Mouse (Mus musculus): ENCODE data around the gene Ogn. TPM values are rescaled to one million over a fixed set of nuclear protein-coding genes. Genes with fewer than 3 reads are reported as not detected.
"Not testable (repeated sequence)": the region's sequence is repeated elsewhere in the genome, so short reads cannot be mapped to it uniquely, and the experiment has no call there.

Gene Ogn
- polyA plus RNA-seq, 1 experiment from 2014 or later: 4.1 TPM

- Histone ChIP-seq H3K9ac (ENCODE audit: low read depth, low read length) (no peak overlapping the region), H3K4me1 (ENCODE audit: control insufficient read depth, low read depth, low read length) (no peaks in the 10 kb centered on the region), H3K36me3 (ENCODE audit: control insufficient read depth, insufficient read depth) (no peaks in the 10 kb centered on the region), H3K4me3 (ENCODE audit: low read depth, low read length) (no peak overlapping the region), H3K4me2 (ENCODE audit: low read depth, low read length) (no peak overlapping the region), H3K9me3 (replicated peaks; ENCODE audit: control insufficient read depth, low read length) (no peaks in the 10 kb centered on the region), H3K27me3 (ENCODE audit: control insufficient read depth, insufficient read depth, low read depth, low read length) (no peaks in the 10 kb centered on the region), H3K27ac (ENCODE audit: low read length) (no peak overlapping the region)
- ATAC-seq (ENCODE audit: low read depth): no peak
- 84% methylated on average over 6 of the region's 6 CpGs for WGBS (ENCODE audit: insufficient replicate concordance)
Observed at GRCm38 (mm10) chr13:49586062-49586461, 21.8 kb upstream of the Ogn start.

GRCm38 (mm10) chr13:49602541-49602940, 5.3 kb upstream of the Ogn start:
- not testable (repeated sequence) for H3K27ac ChIP-seq (ENCODE audit: low read length); H3K9ac ChIP-seq (ENCODE audit: low read depth, low read length); H3K4me1 ChIP-seq (ENCODE audit: control insufficient read depth, low read depth, low read length); H3K36me3 ChIP-seq (ENCODE audit: control insufficient read depth, insufficient read depth); H3K9me3 ChIP-seq (replicated peaks; ENCODE audit: control insufficient read depth, low read length); ATAC-seq (ENCODE audit: low read depth); H3K4me2 ChIP-seq (ENCODE audit: low read depth, low read length); H3K27me3 ChIP-seq (ENCODE audit: control insufficient read depth, insufficient read depth, low read depth, low read length); H3K4me3 ChIP-seq (ENCODE audit: low read depth, low read length)
- whole genome bisulfite sequencing (ENCODE audit: insufficient replicate concordance): 91% methylated on average over 2 of the region's 2 CpGs

DNA sequence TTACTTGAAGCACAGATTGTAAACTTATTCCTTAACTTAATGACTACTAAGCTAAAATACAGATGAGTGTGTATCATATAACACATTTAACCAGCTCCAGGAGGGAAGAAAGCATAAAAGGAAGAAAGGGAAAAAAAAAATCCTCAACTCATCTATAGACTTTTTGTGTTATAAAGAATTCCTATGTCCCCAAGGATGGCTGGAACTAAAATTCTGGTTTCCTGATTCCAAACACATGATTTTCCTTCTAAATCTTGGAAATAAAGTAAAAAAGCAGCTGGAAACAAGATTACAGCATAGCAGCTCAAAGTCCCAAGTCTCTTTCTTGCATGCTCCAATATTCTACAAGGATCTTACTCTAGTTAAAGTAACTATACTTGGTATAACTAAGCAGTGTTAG, 4.2 kb upstream of the Ogn start:
- no peak overlapping the region for H3K4me3 ChIP-seq (ENCODE audit: low read depth, low read length)
- no peak overlapping the region for H3K4me2 ChIP-seq (ENCODE audit: low read depth, low read length)
- no peak overlapping the region for H3K27ac ChIP-seq (ENCODE audit: low read length)
- H3K36me3 ChIP-seq (ENCODE audit: control insufficient read depth, insufficient read depth): no peaks in the 10 kb centered on the region; the same call in 1 of the 2 replicates
- H3K9me3 ChIP-seq (replicated peaks; ENCODE audit: control insufficient read depth, low read length): no peaks in the 10 kb centered on the region
- H3K4me1 ChIP-seq (ENCODE audit: control insufficient read depth, low read depth, low read length): no peaks in the 10 kb centered on the region
- ATAC-seq (ENCODE audit: low read depth): no peak
- no peak overlapping the region for H3K9ac ChIP-seq (ENCODE audit: low read depth, low read length)
- H3K27me3 ChIP-seq (ENCODE audit: control insufficient read depth, insufficient read depth, low read depth, low read length): no peaks in the 10 kb centered on the region

- no peak for ATAC-seq (ENCODE audit: low read depth)
- no peaks in the 10 kb centered on the region for H3K36me3 ChIP-seq (ENCODE audit: control insufficient read depth, insufficient read depth)
- H3K4me3 ChIP-seq (ENCODE audit: low read depth, low read length): no peak overlapping the region
- no peak overlapping the region for H3K9ac ChIP-seq (ENCODE audit: low read depth, low read length)
- no peaks in the 10 kb centered on the region for H3K27me3 ChIP-seq (ENCODE audit: control insufficient read depth, insufficient read depth, low read depth, low read length)
- H3K4me1 ChIP-seq (ENCODE audit: control insufficient read depth, low read depth, low read length): no peaks in the 10 kb centered on the region
- 76% methylated on average over 4 of the region's 4 CpGs for WGBS (ENCODE audit: insufficient replicate concordance)
- H3K4me2 ChIP-seq (ENCODE audit: low read depth, low read length): no peak overlapping the region
- H3K9me3 ChIP-seq (replicated peaks; ENCODE audit: control insufficient read depth, low read length): no peaks in the 10 kb centered on the region
- H3K27ac ChIP-seq (ENCODE audit: low read length): no peak overlapping the region
Observed at GRCm38 (mm10) chr13:49608589-49609322, 910 bp downstream of the Ogn start.

- no peaks in the 10 kb centered on the region for H3K9me3 ChIP-seq (replicated peaks; ENCODE audit: control insufficient read depth, low read length)
- peak; percentile 70 for ATAC-seq (ENCODE audit: low read depth)
- H3K36me3 ChIP-seq (ENCODE audit: control insufficient read depth, insufficient read depth): no peaks in the 10 kb centered on the region
- WGBS (ENCODE audit: insufficient replicate concordance): 20% methylated on average over 3 of the region's 3 CpGs
- H3K27ac ChIP-seq (ENCODE audit: low read length): peak overlapping the region; percentile 33; the same call in 1 of the 2 replicates
- H3K27me3 ChIP-seq (ENCODE audit: control insufficient read depth, insufficient read depth, low read depth, low read length): no peaks in the 10 kb centered on the region
- H3K9ac ChIP-seq (ENCODE audit: low read depth, low read length): no peak overlapping the region
- peak overlapping the region; percentile 19; the same call in 1 of the 2 replicates for H3K4me2 ChIP-seq (ENCODE audit: low read depth, low read length)
- H3K4me1 ChIP-seq (ENCODE audit: control insufficient read depth, low read depth, low read length): peaks cover 10% of the 10 kb centered on the region
- H3K4me3 ChIP-seq (ENCODE audit: low read depth, low read length): no peak overlapping the region
Observed at GRCm38 (mm10) chr13:49617021-49617420, 9.2 kb downstream of the Ogn start.

GRCm38 (mm10) chr13:49618365-49618764, 10.5 kb downstream of the Ogn start:
- H3K9me3 ChIP-seq (replicated peaks; ENCODE audit: control insufficient read depth, low read length): no peaks in the 10 kb centered on the region
- peak; percentile 48; the same call in 1 of the 2 replicates for ATAC-seq (ENCODE audit: low read depth)
- no peaks in the 10 kb centered on the region for H3K27me3 ChIP-seq (ENCODE audit: control insufficient read depth, insufficient read depth, low read depth, low read length)
- no peaks in the 10 kb centered on the region for H3K36me3 ChIP-seq (ENCODE audit: control insufficient read depth, insufficient read depth)
- H3K4me1 ChIP-seq (ENCODE audit: control insufficient read depth, low read depth, low read length): peaks cover 10% of the 10 kb centered on the region
- no peak overlapping the region for H3K4me3 ChIP-seq (ENCODE audit: low read depth, low read length)
- H3K4me2 ChIP-seq (ENCODE audit: low read depth, low read length): no peak overlapping the region
- no peak overlapping the region for H3K9ac ChIP-seq (ENCODE audit: low read depth, low read length)
- H3K27ac ChIP-seq (ENCODE audit: low read length): no peak overlapping the region

GRCm38 (mm10) chr13:49623216-49623615, 15.4 kb downstream of the Ogn start:
- Histone ChIP-seq H3K27me3 (ENCODE audit: control insufficient read depth, insufficient read depth, low read depth, low read length) (no peaks in the 10 kb centered on the region), H3K36me3 (ENCODE audit: control insufficient read depth, insufficient read depth) (no peaks in the 10 kb centered on the region), H3K4me2 (ENCODE audit: low read depth, low read length) (no peak overlapping the region), H3K4me3 (ENCODE audit: low read depth, low read length) (no peak overlapping the region), H3K9me3 (replicated peaks; ENCODE audit: control insufficient read depth, low read length) (no peaks in the 10 kb centered on the region), H3K4me1 (ENCODE audit: control insufficient read depth, low read depth, low read length) (peaks cover 2% of the 10 kb centered on the region), H3K9ac (ENCODE audit: low read depth, low read length) (no peak overlapping the region), H3K27ac (ENCODE audit: low read length) (no peak overlapping the region)
- 81% methylated on average over 1 of the region's 1 CpGs for WGBS (ENCODE audit: insufficient replicate concordance)
- no peak for ATAC-seq (ENCODE audit: low read depth)

DNA sequence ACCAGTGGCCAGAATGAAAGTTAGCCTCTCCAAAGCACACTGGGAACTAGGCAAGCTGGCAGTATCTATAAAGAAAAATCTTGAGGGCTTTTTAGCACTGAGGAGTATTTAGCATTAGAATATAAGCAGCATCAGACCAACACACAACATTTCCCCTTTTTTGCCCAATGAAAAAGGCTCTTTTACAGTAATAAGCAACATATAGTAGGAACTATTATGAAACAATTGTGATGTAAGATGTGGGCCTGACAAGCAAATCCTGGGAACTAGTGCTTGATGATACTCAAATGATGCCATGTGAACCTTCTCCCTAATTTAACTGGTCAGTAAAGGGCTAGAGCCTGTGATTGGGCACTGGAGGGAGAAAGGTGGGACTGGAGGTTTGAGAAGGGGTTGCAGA, 20.3 kb downstream of the Ogn start:
- H3K36me3 ChIP-seq (ENCODE audit: control insufficient read depth, insufficient read depth): no peaks in the 10 kb centered on the region
- no peak overlapping the region for H3K9ac ChIP-seq (ENCODE audit: low read depth, low read length)
- H3K4me2 ChIP-seq (ENCODE audit: low read depth, low read length): no peak overlapping the region
- no peaks in the 10 kb centered on the region for H3K9me3 ChIP-seq (replicated peaks; ENCODE audit: control insufficient read depth, low read length)
- no peak overlapping the region for H3K27ac ChIP-seq (ENCODE audit: low read length)
- ATAC-seq (ENCODE audit: low read depth): no peak
- no peaks in the 10 kb centered on the region for H3K27me3 ChIP-seq (ENCODE audit: control insufficient read depth, insufficient read depth, low read depth, low read length)
- H3K4me3 ChIP-seq (ENCODE audit: low read depth, low read length): no peak overlapping the region
- H3K4me1 ChIP-seq (ENCODE audit: control insufficient read depth, low read depth, low read length): no peaks in the 10 kb centered on the region

GRCm38 (mm10) chr13:49629076-49629475, 21.2 kb downstream of the Ogn start:
- Histone ChIP-seq H3K36me3 (ENCODE audit: control insufficient read depth, insufficient read depth) (no peaks in the 10 kb centered on the region), H3K9ac (ENCODE audit: low read depth, low read length) (no peak overlapping the region), H3K27ac (ENCODE audit: low read length) (no peak overlapping the region), H3K4me2 (ENCODE audit: low read depth, low read length) (no peak overlapping the region), H3K9me3 (replicated peaks; ENCODE audit: control insufficient read depth, low read length) (no peaks in the 10 kb centered on the region), H3K4me1 (ENCODE audit: control insufficient read depth, low read depth, low read length) (no peaks in the 10 kb centered on the region), H3K4me3 (ENCODE audit: low read depth, low read length) (no peak overlapping the region), H3K27me3 (ENCODE audit: control insufficient read depth, insufficient read depth, low read depth, low read length) (no peaks in the 10 kb centered on the region)
- ATAC-seq (ENCODE audit: low read depth): no peak
- 76% methylated on average over 2 of the region's 2 CpGs for WGBS (ENCODE audit: insufficient replicate concordance)

All from liver, embryonic 16.5 days (tissue).